Mouse (Mus musculus) MEL (cell line): ENCODE data around the gene Ppp1r8. TPM values are rescaled to one million over a fixed set of nuclear protein-coding genes. Genes with fewer than 3 reads are reported as not detected.

ENCODE experiments used
- DNase-seq: peaks from one replicate; pipeline ENCODE4 v3.0.0; 2011; ENCODE audit warnings: low read depth, low spot score
- H3K27ac ChIP-seq: 2 replicates; pipeline ENCODE4 v1.5.1; 2012; ENCODE audit warnings: low read depth, mild to moderate bottlenecking, control low read depth, low read length, moderate library complexity; ENCODE audit not compliant: control insufficient read depth
- H3K27me3 ChIP-seq, 2 experiments: fragments of 150-350 bp in 1 of 2; sonication (generic) in 1 of 2; 2 replicates each; pipeline ENCODE4 v1.6.1; 2012; ENCODE audit warnings: low read length in 2 of 2, mild to moderate bottlenecking in 2 of 2, improper control_type of control experiment in 1 of 2, moderate library complexity in 1 of 2; ENCODE audit not compliant: insufficient read depth in 2 of 2, control insufficient read depth in 1 of 2
- H3K36me3 ChIP-seq, 2 experiments: 2 replicates each; pipeline ENCODE4 v1.6.1; 2012 to 2014; ENCODE audit warnings: low read length in 2 of 2, improper control_type of control experiment in 1 of 2, inconsistent platforms in 1 of 2, mild to moderate bottlenecking in 1 of 2; ENCODE audit not compliant: insufficient read depth in 2 of 2, control insufficient read depth in 1 of 2
- H3K4me1 ChIP-seq, 2 experiments: fragments of 150-350 bp in 1 of 2; sonication (generic) in 1 of 2; 2 replicates each; pipeline ENCODE4 v1.6.1; 2012; ENCODE audit warnings: low read length in 2 of 2, improper control_type of control experiment in 1 of 2, mild to moderate bottlenecking in 1 of 2; ENCODE audit not compliant: insufficient read depth in 2 of 2, control insufficient read depth in 1 of 2
- H3K4me3 ChIP-seq, 2 experiments: fragments of 150-350 bp in 1 of 2; sonication (generic) in 1 of 2; 2 replicates each; pipeline ENCODE4 v1.5.1; 2012; ENCODE audit warnings: low read depth in 2 of 2, low read length in 2 of 2, mild to moderate bottlenecking in 2 of 2, moderate library complexity in 2 of 2, control low read depth in 1 of 2, improper control_type of control experiment in 1 of 2; ENCODE audit not compliant: control insufficient read depth in 1 of 2, insufficient read depth in 1 of 2
- H3K79me2 ChIP-seq: 2 replicates; pipeline ENCODE4 v1.6.1; 2012; ENCODE audit warnings: mild to moderate bottlenecking, low read length, moderate library complexity; ENCODE audit not compliant: control insufficient read depth, poor library complexity, insufficient read depth
- H3K9ac ChIP-seq: 2 replicates; pipeline ENCODE4 v1.6.1; 2012; ENCODE audit warnings: low read depth, mild to moderate bottlenecking, control low read depth, low read length, moderate library complexity; ENCODE audit not compliant: control insufficient read depth, poor library complexity, severe bottlenecking
- H3K9me3 ChIP-seq: fragments of 150-350 bp; sonication (generic); replicated peaks from 2 replicates; pipeline ENCODE4 v1.6.1; 2012; ENCODE audit warnings: mild to moderate bottlenecking, low read length, improper control_type of control experiment, moderate library complexity; ENCODE audit not compliant: insufficient read depth
- E2F4 ChIP-seq: IDR thresholded peaks from 2 replicates; pipeline ENCODE4 v1.6.1; 2011; ENCODE audit warnings: low read depth, low read length, improper control_type of control experiment, borderline replicate concordance
- ELF1 ChIP-seq: IDR thresholded peaks from 2 replicates; pipeline ENCODE4 v1.6.1; 2014; ENCODE audit warnings: low read depth, mild to moderate bottlenecking, inconsistent platforms, low read length, improper control_type of control experiment, moderate library complexity
- EP300 ChIP-seq, 2 experiments: IDR thresholded peaks; 2 replicates each; pipeline ENCODE4 v1.6.1; 2011; ENCODE audit warnings: improper control_type of control experiment in 2 of 2, low read length in 2 of 2, low read depth in 1 of 2, mild to moderate bottlenecking in 1 of 2
- ETS1 ChIP-seq: IDR thresholded peaks from 2 replicates; pipeline ENCODE4 v1.6.1; 2012; ENCODE audit warnings: low read depth, mild to moderate bottlenecking, inconsistent platforms, low read length, improper control_type of control experiment, moderate library complexity
- GATA1 ChIP-seq: IDR thresholded peaks from 2 replicates; pipeline ENCODE4 v1.6.1; 2011; ENCODE audit warnings: low read depth, low read length, improper control_type of control experiment
- MAX ChIP-seq: IDR thresholded peaks from 2 replicates; pipeline ENCODE4 v1.6.1; 2011; ENCODE audit warnings: low read length, improper control_type of control experiment
- MEF2A ChIP-seq: IDR thresholded peaks from 2 replicates; pipeline ENCODE4 v1.6.1; 2014; ENCODE audit warnings: low read depth, mild to moderate bottlenecking, inconsistent platforms, low read length, improper control_type of control experiment; ENCODE audit not compliant: poor library complexity, insufficient replicate concordance, severe bottlenecking; ENCODE audit errors: extremely low read depth
- MXI1 ChIP-seq: IDR thresholded peaks from 2 replicates; pipeline ENCODE4 v1.6.1; 2011; ENCODE audit warnings: mild to moderate bottlenecking, low read depth, low read length, improper control_type of control experiment
- MYC ChIP-seq: IDR thresholded peaks from 2 replicates; pipeline ENCODE4 v1.6.1; 2011; ENCODE audit warnings: low read depth, mild to moderate bottlenecking, low read length, improper control_type of control experiment, moderate library complexity
- POLR2A ChIP-seq, 2 experiments: IDR thresholded peaks; 2 replicates each; pipeline ENCODE4 v1.6.1; 2011 to 2012; ENCODE audit warnings: low read length in 2 of 2, mild to moderate bottlenecking in 2 of 2, control low read depth in 1 of 2, improper control_type of control experiment in 1 of 2, low read depth in 1 of 2, moderate library complexity in 1 of 2; ENCODE audit not compliant: control insufficient read depth in 1 of 2, insufficient read depth in 1 of 2, poor library complexity in 1 of 2
- RCOR1 ChIP-seq: IDR thresholded peaks from 2 replicates; pipeline ENCODE4 v1.6.1; 2012; ENCODE audit warnings: low read depth, mild to moderate bottlenecking, inconsistent platforms, low read length, improper control_type of control experiment
- SIN3A ChIP-seq: IDR thresholded peaks from 2 replicates; pipeline ENCODE4 v1.6.1; 2012; ENCODE audit warnings: low read length, improper control_type of control experiment, inconsistent platforms
- SMC3 ChIP-seq: IDR thresholded peaks from 2 replicates; pipeline ENCODE4 v1.6.1; 2011; ENCODE audit warnings: low read depth, low read length, improper control_type of control experiment
- TAL1 ChIP-seq: IDR thresholded peaks from 2 replicates; pipeline ENCODE4 v1.6.1; 2012; ENCODE audit warnings: mild to moderate bottlenecking, inconsistent platforms, low read length, moderate library complexity, mixed read lengths
- TBP ChIP-seq: IDR thresholded peaks from 2 replicates; pipeline ENCODE4 v1.8.0; 2011; ENCODE audit warnings: low read depth, low read length, improper control_type of control experiment
- TCF12 ChIP-seq: IDR thresholded peaks from 2 replicates; pipeline ENCODE4 v1.6.1; 2014; ENCODE audit warnings: low read depth, mild to moderate bottlenecking, inconsistent platforms, low read length, improper control_type of control experiment, moderate library complexity
- USF1 ChIP-seq: IDR thresholded peaks from 2 replicates; pipeline ENCODE4 v1.6.1; 2014; ENCODE audit warnings: low read depth, mild to moderate bottlenecking, inconsistent platforms, low read length, improper control_type of control experiment, moderate library complexity
- ZKSCAN1 ChIP-seq: IDR thresholded peaks from 2 replicates; pipeline ENCODE4 v1.6.1; 2012; ENCODE audit warnings: low read depth, mild to moderate bottlenecking, inconsistent platforms, low read length, improper control_type of control experiment, moderate library complexity
- ZMIZ1 ChIP-seq: IDR thresholded peaks from 2 replicates; pipeline ENCODE4 v1.6.1; 2012; ENCODE audit warnings: low read depth, mild to moderate bottlenecking, inconsistent platforms, low read length, improper control_type of control experiment, moderate library complexity
- polyA plus RNA-seq, 2 experiments: library from polyadenylated mRNA; stranded (reverse) in 1 of 2; unstranded in 1 of 2; fragments of >175 nt in 1 of 2; fragments of >200 nt in 1 of 2; gene quantifications; 2 replicates each; pipeline versions ENCODE4 v1.2.1 to v1.2.4; 2012; ENCODE audit warnings: low replicate concordance in 2 of 2, low read depth in 1 of 2; ENCODE audit not compliant: insufficient read length in 2 of 2, insufficient read depth in 1 of 2, missing spikeins in 1 of 2
- total RNA-seq: library from RNA; depleted of rRNA; stranded (reverse); fragments of 300-350 nt; gene quantifications from 2 replicates; pipeline ENCODE4 v1.2.3, GENCODE M21; 2012

Gene Ppp1r8
- total and polyA plus RNA-seq, 3 experiments: 83.6 to 103 TPM; not detected in 1

- H3K36me3 ChIP-seq: peaks cover 4 to 16% of the 10 kb centered on the region in 2 experiments
- H3K4me3 ChIP-seq: no peak overlapping the region
- no peaks in the 10 kb centered on the region for H3K9me3 ChIP-seq
- H3K27me3 ChIP-seq: no peaks in the 10 kb centered on the region
- H3K4me1 ChIP-seq: peaks cover 7 to 17% of the 10 kb centered on the region in 2 experiments
- TF ChIP-seq SIN3A (peak; percentile 63; the same call in 1 of the 2 replicates), MEF2A (no peak), ZMIZ1 (no peak), ELF1 (peak; percentile 37; the same call in 1 of the 2 replicates), GATA1 (peak; percentile 72), MXI1 (0 out of 2 replicates have a peak, but pooled peaks have one; percentile 17), SMC3 (no peak; the same call in 1 of the 2 replicates), RCOR1 (0 out of 2 replicates have a peak, but pooled peaks have one; percentile 13), ETS1 (peak; percentile 86), ZKSCAN1 (no peak), EP300 (IDR thresholded peaks at IDR 0.05; ENCODE audit: low read depth in 1 of 2, low read length in 2 of 2) (peak; percentile 58 to 64; a peak in 3 of 4 replicates), POLR2A (IDR thresholded peaks at IDR 0.05; ENCODE audit: control insufficient read depth in 1 of 2, insufficient read depth in 1 of 2, low read depth in 1 of 2, low read length in 2 of 2, poor library complexity in 1 of 2) (no peak), TCF12 (peak; percentile 59), USF1 (peak; percentile 15; the same call in 1 of the 2 replicates)
- no peaks in the 10 kb centered on the region for H3K79me2 ChIP-seq
- DNase-seq: peak; percentile 72
- no peak overlapping the region for H3K9ac ChIP-seq
- peak overlapping the region; percentile 14; the same call in 1 of the 2 replicates for H3K27ac ChIP-seq
Observed at GRCm38 (mm10) chr4:132783732-132784131, 59.2 kb downstream of the Ppp1r8 start.

DNA sequence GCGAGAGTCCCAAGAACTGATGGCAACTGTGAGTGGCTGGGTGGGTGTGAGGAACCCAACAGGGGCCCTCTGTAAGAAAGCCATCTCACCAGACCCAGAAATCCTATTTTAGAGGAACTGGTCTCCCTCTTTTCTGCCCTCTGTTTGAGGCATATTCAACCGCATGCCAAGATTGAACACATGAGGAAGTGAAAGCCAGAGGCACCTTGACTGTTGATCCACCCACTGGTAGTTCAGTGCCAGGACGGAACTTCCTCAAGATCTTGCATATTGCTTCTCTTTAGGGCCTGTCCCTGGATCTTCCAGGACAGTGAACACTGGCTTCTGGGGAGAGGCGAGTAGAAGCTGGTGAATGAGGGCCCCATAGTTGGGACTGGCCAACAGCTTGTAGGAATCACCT, 62.7 kb downstream of the Ppp1r8 start:
- TF ChIP-seq SMC3: peak; percentile 17; the same call in 1 of the 2 replicates
- TF ChIP-seq TBP: peak; percentile 45; the same call in 1 of the 2 replicates
- TF ChIP-seq MYC: peak; percentile 61; the same call in 1 of the 2 replicates
- TF ChIP-seq SIN3A: no peak
- peak; percentile 61 for TF ChIP-seq MAX
- no peak for TF ChIP-seq TAL1
- TF ChIP-seq MXI1: peak; percentile 48; the same call in 1 of the 2 replicates
- peak; percentile 51; the same call in 1 of the 2 replicates for TF ChIP-seq ELF1
- TF ChIP-seq E2F4: no peak
- TF ChIP-seq RCOR1: no peak
- TF ChIP-seq, all 39 proteins: peak for 6
- no peaks in the 10 kb centered on the region for H3K9me3 ChIP-seq
- no peaks in the 10 kb centered on the region for H3K79me2 ChIP-seq
- H3K4me3 ChIP-seq: no peak overlapping the region
- peaks cover 14 to 16% of the 10 kb centered on the region in 2 experiments for H3K36me3 ChIP-seq
- H3K9ac ChIP-seq: no peak overlapping the region
- peaks cover 7 to 17% of the 10 kb centered on the region in 2 experiments for H3K4me1 ChIP-seq
- no peaks in the 10 kb centered on the region for H3K27me3 ChIP-seq
- DNase-seq: peak; percentile 76
- H3K27ac ChIP-seq: peak overlapping the region; percentile 25; the same call in 1 of the 2 replicates
